Mouse (Mus musculus) heart, postnatal 4 days (tissue): ENCODE data around the gene Xirp1. TPM values are rescaled to one million over a fixed set of nuclear protein-coding genes. Genes with fewer than 3 reads are reported as not detected.

ENCODE experiments used
- DNase-seq: peaks from one replicate; pipeline ENCODE4 v3.0.0; 2021
- total RNA-seq, 2 experiments: library from RNA; stranded (reverse); gene quantifications; 2 replicates each; pipeline ENCODE4 v1.2.3; 2021

The Xirp1 gene
- total RNA-seq, result 100 to 1,000 TPM; 162 to 169 TPM

DNA sequence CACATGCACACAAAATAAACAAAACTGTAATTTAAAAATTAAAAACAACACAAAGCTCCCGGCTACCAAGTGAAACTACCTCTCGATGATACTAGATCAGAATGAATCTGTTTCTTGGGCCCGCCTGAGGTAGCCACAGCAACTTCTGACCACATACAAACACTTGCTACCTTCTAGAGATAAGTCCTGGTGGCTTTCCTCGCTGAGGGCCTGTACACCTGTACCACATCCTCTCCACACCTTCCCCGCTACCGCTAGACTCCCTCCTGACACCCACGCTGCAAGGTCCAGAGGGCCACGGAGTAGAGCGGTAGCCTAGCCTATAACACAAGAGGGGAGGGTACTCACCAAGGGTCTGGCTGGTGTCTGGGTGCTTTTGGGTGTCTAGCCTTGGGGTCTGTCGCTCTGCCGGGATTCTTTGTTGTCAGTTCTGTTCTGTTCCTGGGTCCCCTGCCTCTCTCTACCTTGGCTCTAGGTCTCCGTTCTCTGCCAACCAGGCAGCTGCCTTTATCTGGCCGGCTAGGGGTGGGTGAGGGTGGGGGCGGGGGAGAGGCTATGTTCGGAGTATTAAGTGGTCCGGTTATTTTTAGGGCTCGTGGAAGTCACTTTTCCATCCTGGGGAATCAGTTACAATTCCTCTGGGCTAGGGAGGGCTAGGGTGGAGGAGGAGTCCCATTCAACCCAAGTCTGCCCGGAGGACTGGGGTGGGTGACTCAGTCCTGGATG lies at the start of gene Xirp1:
TSS of gene Xirp1 (minus strand) at position 513 of the 726 bp plus-strand sequence.
- DNase-seq, result peak; percentile 63

DNA sequence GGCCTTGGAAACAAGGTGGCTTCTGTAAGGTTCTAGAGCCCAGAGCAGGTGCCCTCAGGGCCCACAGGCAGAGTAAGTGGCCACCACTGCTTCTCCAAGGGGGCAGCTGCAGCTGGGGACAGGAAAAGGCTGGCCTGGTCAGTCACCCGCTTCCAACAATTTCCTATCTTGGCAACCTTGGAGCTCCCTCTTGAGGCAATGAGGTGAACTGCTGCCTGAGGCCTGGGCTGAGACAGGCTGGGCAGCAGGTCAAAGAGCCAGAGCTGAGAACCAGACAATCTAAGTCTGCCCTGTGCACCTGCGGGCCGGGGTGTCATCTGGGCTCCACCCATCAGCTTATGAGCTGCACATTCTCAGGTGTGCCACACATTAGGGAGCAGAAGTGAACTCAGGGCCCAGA lies 49.8 kb upstream of the Xirp1 start:
- peak; percentile 92 for DNase-seq

DNA sequence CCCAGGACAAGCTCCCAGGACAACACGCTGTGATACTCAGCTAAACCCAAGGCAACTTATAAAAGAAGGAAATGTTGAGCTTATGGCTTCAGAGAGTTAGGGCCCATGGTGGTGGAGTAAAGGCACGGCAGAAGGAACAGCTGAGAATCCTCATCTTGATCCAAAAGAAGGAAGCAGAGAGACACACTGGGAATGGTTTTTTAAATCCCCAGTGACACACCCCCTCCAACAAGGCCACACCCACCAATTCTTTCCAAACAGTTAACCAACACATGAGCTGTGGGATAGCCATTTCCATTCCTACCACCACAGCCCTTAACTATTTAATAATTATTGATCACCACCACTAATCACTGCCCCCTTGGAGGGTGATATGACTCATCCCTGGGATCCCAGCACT lies 47.9 kb upstream of the Xirp1 start:
- DNase-seq, result no peak

DNA sequence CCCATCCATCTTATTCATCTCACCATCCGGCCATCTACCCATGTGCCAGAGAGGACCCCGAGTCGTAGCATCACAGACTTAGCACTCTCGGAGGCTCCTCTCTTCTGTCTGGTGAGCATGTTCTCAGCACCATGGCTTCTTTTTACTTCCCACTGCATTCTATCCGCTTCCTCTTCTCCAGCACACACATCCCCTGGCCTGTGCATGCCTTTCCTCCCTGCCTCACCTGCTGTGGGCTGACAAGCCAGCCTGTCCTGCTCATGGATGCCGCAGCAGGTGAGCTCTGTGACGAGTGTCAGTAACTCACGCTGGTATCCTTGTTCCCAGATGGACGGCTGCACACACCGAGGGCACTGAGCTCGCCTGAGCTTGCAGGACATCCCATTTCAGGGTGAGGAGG lies 46.4 kb upstream of the Xirp1 start, which contains the start of gene Cx3cr1:
TSS of gene Cx3cr1 (minus strand) at position 101 of the 400 bp plus-strand sequence.
- no peak for DNase-seq

DNA sequence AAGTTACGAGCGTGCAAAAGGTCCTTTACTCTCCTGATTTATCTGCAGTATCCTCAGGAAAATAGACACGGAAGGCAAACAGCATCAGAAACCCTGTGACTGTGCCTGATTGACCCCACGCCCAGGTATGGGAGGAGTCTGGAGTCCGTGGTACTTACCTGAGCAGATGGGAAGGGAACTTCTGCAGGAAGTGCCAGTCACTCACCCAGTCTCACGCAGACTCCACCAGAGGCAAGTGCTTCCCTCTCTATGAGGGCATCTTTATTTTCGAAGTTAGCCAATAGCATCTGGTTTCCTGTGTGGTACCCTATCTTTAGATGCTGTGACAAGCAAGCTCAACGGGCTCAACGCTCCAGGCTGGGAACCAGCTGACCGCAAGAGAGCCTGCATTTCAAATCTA lies 44.6 kb upstream of the Xirp1 start:
- no peak for DNase-seq

DNA sequence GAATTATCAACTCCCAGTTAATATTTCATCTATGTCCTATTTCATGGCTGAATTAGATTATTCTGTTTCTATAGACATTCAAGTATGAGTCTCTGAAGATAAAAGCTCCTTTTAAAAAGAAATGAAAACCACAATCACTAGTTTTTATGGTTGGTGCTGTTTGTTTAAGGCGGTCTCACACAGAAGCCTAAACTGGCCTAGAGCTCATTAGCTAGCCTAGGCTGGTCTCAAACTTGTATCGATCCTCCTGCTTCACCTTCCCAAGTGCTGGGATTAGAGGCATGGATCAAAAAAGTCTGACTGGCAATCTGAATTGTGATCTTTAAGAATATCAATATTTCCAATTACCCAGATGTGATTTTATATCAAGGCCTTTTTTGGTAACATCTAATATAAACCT lies 44.2 kb upstream of the Xirp1 start:
- no peak for DNase-seq

DNA sequence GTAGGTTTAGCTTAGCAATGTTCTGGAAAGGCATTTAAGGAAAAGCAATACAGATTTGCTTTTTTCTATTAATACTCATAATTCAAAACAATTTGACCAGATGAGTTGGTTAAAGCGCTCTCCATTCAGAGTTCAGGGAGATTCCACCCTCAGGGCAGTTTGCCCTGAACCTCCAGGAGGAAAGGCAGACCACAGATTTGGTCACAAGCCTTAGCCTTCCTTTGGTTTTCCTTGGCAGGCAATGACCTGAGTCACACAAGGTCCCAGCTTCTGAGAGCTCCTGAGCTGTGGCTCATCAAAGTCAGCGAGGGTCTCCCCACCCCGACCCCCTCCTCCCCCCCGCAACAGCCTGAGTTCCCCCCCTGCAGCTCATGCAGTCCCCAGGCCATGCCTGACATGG lies 40.9 kb upstream of the Xirp1 start:
- DNase-seq, result no peak

DNA sequence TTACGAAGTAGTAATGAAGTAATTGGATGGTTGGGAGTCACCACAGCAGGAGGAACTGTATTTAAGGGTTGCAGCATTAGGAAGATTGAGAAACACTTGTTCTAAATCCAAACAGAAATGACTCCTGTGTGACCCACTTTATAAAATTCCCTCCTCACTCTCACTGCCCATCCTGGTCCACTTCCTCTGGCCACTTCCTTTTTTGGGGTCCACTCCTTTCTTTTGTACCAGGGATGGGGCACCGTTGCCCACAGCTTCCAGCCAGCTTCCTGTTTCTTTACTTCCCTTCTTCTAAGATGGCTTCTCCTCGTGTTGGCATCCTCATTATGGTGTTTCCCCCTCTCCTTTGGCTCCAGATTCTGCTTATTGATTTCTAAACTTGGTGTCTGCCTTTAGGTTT lies 35.3 kb upstream of the Xirp1 start:
- no peak for DNase-seq

DNA sequence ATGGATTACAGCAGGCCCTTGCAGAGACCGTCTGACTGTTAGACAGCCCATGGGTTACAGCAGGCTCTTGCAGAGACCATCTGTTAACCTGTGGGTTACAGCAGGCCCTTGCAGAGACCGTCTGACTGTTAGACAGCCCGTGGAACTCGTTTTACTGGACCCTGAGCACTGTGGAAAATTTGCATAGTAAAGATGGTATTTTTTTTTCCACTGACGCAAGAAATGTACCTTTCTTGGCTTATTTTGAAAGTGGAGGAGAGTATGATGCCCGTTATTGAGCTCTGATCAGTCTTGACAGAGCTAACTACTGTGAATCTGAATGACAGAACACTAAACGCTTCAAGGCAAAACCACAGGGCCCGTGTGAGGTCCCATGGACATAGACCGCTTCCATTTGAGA lies 32.8 kb upstream of the Xirp1 start:
- no peak for DNase-seq

DNA sequence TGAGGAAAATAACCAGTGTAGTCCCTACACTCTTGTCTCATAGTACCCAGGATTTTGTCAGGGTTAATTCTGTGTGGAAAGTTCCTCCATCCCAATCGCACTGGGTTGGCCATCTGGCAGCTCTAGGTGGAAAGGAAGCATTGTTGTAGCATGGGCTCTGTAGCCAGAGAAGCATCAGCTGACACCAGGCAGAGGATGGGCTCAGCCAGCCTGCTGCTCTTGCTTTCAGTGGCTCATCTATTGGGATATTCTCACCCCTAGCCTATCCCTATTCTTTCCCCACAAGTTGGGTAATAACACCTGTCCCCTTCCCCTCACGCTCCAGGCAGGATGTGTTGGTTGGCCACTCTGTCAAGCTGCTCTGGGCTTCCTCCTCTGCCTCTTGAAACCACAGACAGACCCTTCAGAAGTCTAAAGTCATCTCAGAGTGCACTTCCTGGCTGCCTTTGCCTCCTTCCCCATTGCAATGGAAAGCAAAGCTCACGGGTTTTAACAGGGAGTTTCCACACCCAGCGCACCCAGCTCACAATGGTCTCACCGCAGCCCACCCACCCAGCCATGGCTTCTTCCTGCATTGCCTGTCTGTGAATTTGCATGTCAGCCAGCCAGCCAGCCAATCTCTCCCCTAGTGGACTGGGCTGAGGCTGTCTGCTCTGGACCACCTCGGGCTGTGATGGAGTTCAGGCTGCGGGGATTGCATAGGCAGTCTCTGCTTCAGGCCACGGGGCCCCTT lies 31.3 kb upstream of the Xirp1 start:
- DNase-seq, result no peak

DNA sequence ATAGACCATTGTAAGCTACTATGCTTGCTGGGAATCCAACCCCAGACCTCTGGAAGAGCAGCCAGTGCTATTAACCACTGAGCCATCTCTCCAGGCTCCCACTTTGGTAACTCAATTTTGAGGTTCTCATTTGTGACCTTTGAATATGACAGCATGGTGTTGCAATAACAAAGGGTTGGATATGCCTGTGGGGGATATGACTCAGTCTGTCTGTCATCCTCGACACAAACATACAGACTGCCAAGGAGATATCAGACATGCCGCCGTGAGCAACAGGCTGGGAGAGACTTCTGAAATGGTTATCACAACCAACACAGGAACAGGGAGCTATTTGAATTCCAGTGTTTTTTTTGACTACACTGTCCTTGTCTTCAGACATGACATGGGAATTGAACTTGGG lies 26.0 kb upstream of the Xirp1 start:
- no peak for DNase-seq

DNA sequence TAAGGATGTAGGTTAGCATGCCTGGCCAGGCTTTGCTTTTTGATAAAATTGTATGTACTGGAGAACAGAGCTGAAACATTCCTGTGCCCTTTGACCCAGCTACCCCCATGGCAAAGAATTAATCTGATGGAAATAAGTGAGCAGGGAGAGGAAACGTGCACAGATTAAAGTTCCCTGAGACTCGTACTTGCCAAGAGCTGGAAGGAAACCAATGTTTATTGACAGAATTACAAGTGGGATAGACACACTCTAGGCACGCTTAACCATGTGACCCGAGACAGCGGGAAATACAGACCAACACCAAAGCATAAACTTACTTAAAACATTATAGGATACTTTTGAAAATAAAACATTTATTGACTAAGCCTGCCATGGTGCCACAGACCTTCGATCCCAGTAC lies 25.1 kb upstream of the Xirp1 start:
- no peak for DNase-seq

DNA sequence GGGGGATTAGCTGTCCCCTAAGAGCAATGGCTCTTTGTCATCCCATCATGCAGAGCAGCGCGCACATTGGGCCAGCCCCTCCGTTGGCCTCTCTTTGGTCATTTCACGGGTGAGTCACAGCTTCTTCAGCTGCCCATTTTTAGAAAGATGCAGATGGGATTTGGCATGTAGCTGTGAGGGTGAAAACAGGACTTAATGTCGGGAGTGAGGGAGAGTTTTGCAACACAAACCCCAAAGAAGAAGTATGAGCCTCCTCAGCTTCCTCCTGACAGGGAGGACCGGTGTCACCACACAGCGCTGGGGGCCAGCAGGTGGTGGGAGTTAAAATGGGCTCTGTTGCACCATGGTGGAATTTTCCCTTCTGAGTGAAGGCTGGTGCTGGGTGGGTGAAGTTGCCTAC lies 19.7 kb upstream of the Xirp1 start:
- DNase-seq, result no peak

DNA sequence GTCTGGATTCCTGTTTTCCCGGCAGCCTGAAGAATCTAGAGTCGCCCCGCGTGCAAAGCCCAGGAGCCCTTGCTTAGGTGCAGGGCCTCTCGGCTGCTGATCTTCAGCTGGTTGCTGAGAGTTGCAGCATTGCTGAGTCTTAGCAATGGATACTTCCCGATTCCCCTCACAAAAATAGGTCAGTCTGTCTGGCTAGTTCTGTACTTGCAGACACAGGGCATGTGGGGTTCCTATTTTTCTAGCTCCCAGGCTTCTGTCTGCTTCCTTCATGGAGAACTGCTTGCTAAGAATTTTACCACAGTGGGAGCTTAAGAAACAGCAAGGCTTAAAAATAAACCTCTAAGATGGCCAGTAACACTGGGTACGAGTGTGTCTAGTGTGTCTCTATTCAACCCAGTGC lies 14.0 kb upstream of the Xirp1 start:
- DNase-seq, result no peak

DNA sequence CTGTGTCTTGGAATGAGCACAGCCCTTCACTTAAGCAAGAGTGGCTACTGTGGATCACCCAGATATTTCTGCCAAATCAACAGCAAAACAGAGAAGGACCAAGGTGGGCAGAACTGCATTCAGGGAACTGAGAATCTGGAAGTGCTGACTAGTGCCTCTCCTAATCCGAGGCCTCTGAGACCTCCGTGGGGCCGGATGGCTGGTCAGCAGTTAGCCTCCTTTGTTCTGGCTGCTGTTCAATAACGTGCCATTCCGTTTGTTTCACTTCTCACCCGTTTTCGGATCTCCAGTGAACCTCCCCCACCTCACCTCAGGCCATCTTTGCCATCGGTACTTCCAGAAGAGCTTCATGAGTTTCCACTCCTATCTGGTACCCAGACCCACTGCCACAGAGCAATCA lies 11.0 kb upstream of the Xirp1 start:
- no peak for DNase-seq

DNA sequence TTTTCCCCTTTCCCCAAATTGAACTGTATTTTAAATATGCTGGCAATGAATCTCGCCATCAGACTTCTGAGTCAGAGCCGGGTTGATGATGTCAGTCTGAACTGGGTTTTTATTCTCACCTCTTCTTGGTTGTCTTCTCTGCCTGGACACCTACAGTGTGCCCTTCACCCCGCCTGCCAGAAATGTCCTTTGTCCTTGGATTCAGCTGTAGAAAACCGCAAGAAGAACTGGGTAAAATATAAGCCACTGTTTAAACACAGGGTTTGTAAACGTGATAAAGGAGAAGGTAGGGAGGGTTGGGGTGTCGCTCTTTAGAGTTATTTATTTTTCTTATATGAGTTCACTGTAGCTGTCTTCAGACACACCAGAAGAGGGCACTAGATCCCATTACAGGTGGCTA lies 9.3 kb upstream of the Xirp1 start:
- no peak for DNase-seq

DNA sequence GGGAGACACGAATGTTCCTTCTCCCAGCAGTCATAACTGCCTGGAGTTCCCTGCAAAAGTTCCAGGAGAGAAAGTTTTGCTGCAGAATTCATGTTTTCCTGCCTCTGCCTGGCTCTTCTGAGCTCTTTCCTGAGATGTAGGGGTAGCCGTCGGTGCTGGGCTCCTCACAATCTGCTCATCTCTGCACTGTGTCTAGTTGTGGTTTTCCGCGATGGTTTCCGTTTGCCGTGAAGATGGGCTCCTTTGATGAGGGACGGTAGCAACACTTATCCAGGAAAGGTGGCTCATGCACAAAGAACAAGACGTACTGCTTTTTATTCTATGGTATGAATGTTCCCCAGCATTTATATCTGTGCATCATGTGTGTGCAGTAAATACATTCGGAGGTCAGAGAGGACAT lies 7.0 kb upstream of the Xirp1 start:
- no peak for DNase-seq

DNA sequence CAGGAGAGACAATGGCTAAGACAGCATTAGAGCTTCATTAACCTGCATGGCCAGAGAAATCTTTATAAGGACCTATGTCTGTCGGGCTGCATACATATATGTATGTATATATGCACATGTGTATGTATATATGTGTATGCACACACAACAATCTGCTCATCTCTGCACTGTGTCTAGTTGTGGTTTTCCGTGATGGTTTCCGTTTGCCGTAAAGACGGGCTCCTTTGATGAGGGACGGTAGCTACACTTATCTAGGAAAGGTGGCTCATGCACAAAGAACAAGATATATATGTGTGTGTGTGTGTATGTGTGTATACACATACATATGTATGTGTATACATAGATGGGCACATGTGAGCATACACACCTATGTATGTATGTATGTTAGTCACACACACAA lies 6.5 kb upstream of the Xirp1 start:
- no peak for DNase-seq

DNA sequence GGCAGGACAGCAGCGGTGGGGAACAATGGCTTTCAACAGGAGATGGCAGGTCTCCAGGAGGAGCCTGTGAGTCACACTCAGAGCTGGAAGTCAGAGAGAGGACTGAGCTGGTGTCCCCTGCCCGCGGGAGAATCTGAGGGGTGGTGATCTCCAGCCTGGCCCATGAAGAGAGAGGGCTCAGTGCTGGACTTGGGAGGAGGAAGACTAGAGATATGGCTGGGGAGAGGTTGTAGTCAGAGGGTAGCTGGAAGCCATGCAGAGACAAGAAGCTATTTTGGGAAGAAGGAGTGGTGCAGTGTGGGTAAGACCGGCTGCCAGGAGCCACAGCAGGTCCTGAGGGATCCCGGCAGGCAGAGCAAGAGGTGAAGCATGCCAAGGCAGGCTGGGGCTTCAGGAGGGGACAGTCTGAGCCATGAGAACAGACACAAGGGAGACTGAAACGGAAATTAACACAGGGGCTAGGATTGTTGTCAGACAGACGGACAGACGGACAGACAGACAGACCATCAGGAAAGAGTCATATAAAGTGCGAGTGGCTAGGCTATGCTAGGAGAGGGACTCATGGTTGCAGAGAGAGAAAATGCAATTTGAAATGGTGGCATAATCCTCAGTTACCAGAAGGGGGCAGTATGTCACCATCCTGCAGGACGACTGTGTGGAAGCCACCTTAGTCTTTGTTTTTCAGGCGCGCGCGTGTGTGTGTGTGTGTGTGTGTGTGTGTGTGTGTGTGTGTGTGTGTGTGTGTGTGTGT lies 4.2 kb upstream of the Xirp1 start:
- peak; percentile 73 for DNase-seq

DNA sequence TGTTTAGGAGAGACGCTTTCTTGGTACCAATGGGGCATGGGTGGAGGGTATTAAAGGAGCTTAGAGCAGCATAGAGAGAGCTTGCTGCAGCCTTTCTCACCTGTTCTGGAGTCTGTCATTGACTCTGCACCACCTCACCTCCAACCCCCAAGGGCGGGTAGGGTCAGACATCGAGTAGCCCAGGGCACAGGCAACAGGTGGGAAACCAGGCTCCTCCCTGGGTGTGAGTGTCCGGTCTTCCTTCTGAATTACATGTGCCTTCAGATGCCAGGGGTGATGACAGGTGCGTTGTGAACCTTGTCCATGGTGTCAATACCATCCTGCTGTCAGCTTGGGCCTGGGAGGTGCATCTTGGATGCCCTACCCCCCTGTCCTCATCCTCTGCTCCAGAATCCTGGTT lies 1.2 kb upstream of the Xirp1 start:
- DNase-seq, result no peak

DNA sequence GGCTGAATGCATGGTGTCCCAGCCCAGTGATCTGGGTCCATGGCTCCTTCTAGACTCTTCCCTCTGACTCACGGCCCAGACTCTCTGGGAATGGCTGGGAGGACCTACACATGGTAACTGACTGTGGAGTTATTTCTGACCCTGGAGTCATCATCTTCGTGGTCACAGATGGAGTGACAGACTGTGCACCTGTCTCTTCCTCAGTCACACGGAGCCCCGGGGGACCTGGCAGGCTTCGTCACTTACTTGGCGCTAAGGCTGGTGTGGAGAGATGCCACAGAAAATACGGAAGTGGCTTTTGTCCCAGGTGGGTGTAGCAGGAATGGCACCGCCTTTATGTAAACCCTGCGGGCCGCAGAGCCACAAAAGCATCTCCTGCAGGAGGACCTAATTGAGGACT lies 773 bp upstream of the Xirp1 start:
- DNase-seq, result peak; percentile 56

DNA sequence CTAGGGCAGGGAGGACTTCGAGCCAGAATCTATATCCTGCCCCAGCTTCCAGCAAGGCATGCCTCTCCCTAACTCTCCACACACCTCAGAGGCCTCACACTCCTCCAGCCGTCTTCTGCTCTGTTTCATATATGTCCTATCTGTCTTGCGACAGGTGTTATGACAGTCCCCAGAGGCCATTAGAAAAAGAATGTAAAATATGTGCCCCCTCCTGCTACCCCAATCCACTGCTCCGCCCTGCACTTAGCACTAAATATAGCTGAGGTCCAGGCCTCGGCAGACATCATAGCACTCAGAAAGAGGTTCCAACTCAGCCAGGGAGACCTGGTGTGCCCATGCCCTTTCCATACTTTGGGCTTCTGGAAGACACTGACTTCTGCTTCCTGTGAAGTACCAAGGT lies 2.2 kb downstream of the Xirp1 start:
- peak; percentile 62 for DNase-seq

DNA sequence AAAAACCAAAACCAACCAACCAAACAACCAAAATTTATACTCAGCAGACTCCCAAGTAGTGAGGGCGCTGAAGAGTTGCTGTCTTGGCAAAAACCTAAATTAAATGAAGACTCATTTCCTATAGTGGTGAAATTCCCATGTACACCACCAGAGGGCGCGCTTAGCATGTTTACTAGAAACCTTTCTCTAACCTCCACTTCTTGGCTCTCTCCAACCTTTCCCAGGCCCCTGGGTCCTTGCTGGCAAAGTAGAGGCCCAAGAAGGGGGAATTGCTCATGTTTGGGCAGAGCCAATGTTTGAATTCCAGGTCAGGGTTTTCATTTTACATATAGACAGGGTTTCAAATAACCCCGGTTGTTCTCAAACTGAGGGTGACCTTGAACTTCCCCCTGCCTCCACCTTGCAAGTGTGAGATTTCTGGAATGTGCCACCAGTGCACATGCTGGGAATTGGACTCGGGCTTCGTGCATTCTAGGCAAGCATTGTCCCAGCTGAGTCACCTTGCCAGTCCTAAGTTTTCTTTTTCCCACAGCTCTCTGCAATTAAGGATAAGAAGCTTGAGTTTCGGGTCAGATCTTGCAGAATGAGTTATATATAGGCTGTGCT lies 3.0 kb downstream of the Xirp1 start:
- peak; percentile 88 for DNase-seq
